Mouse (Mus musculus) liver, embryonic 14.5 days (tissue): ENCODE measurements around the gene Cnot2. TPM values are rescaled to one million over a fixed set of nuclear protein-coding genes. Genes with fewer than 3 reads are reported as not detected.

ENCODE experiments used
- ATAC-seq: fragments of 200-750 bp; cut with Nextera tagmentation; 2 replicates; pipeline ENCODE4 v1.8.0; 2017; ENCODE audit warnings: moderate number of reproducible peaks, mild to moderate bottlenecking, moderate library complexity; ENCODE audit not compliant: insufficient read depth
- DNase-seq, 3 experiments: peaks; one replicate each; pipeline ENCODE4 v3.0.0-alpha.2; 2012 to 2013; ENCODE audit warnings: low read depth in 3 of 3, low spot score in 3 of 3
- H3K27ac ChIP-seq: fragments of 300-500 bp; sonication (generic); 2 replicates; pipeline ENCODE4 v1.5.1; 2014; ENCODE audit warnings: moderate library complexity, mild to moderate bottlenecking, control low read depth, inconsistent platforms
- H3K27me3 ChIP-seq: fragments of 300-500 bp; sonication (generic); 2 replicates; pipeline ENCODE4 v1.6.1; 2014; ENCODE audit warnings: mild to moderate bottlenecking, low read length, moderate library complexity; ENCODE audit not compliant: control insufficient read depth, insufficient read depth
- H3K36me3 ChIP-seq: fragments of 300-500 bp; sonication (generic); replicated peaks from 2 replicates; pipeline ENCODE4 v1.6.1; 2014; ENCODE audit warnings: low read depth; ENCODE audit not compliant: control insufficient read depth, insufficient read depth
- H3K4me1 ChIP-seq, 2 experiments: fragments of 200-500 bp in 1 of 2; fragments of 300-500 bp in 1 of 2; sonication (generic) in 1 of 2; replicated peaks; 2 replicates each; pipeline ENCODE4 v1.6.1; 2012 to 2014; ENCODE audit warnings: antibody characterized with exemption in 1 of 2, inconsistent platforms in 1 of 2, low read length in 1 of 2; ENCODE audit not compliant: control insufficient read depth in 2 of 2, insufficient read depth in 2 of 2
- H3K4me2 ChIP-seq: fragments of 300-500 bp; sonication (generic); 2 replicates; pipeline ENCODE4 v1.6.1; 2014; ENCODE audit warnings: low read depth, mild to moderate bottlenecking, control low read depth, moderate library complexity
- H3K4me3 ChIP-seq, 2 experiments: fragments of 200-500 bp in 1 of 2; fragments of 300-500 bp in 1 of 2; sonication (generic) in 1 of 2; 2 replicates each; pipeline ENCODE4 v1.5.1; 2012 to 2014; ENCODE audit warnings: low read depth in 2 of 2, low read length in 2 of 2, mild to moderate bottlenecking in 2 of 2, control low read depth in 1 of 2, inconsistent platforms in 1 of 2, moderate library complexity in 1 of 2; ENCODE audit not compliant: insufficient read depth in 1 of 2
- H3K9ac ChIP-seq: fragments of 300-500 bp; sonication (generic); replicated peaks from 2 replicates; pipeline ENCODE4 v1.6.1; 2014; ENCODE audit warnings: mild to moderate bottlenecking, control low read depth, moderate library complexity
- H3K9me3 ChIP-seq: fragments of 300-500 bp; sonication (generic); 2 replicates; pipeline ENCODE4 v1.6.1; 2016; ENCODE audit warnings: low read length, mixed read lengths; ENCODE audit not compliant: control insufficient read depth
- CTCF ChIP-seq: IDR thresholded peaks from 2 replicates; pipeline ENCODE4 v1.5.1; 2016; ENCODE audit warnings: antibody characterized with exemption, low read depth, control low read depth
- EP300 ChIP-seq: IDR thresholded peaks from 2 replicates; pipeline ENCODE4 v1.6.1; 2016; ENCODE audit warnings: antibody characterized with exemption, low read depth
- WGBS: fragments of 180-500 bp; shearing (Covaris S2); extraction: QIAGEN DNeasy Blood & Tissue Kit; methylation state at CpG from one replicate; pipeline ENCODE4 v1.1.7; 2014; ENCODE audit not compliant: insufficient replicate concordance; 5-methylcytosine and 5-hydroxymethylcytosine counted together
- polyA plus RNA-seq, 2 experiments: library from polyadenylated mRNA; depleted of rRNA in 1 of 2; stranded (reverse) in 1 of 2; unstranded in 1 of 2; fragments of >200 nt; fragmentation: Nextera tagmentation in 1 of 2; extraction: Ambion mirVana in 1 of 2; gene quantifications; 2 replicates each; pipeline versions ENCODE4 v1.2.1 to v1.2.3; 2012 to 2014

Cnot2 gene
- polyA plus RNA-seq, 2 experiments = 23.2 to 38.0 TPM

- Histone ChIP-seq H3K4me2 (no peak overlapping the region), H3K36me3 (no peaks in the 10 kb centered on the region), H3K9me3 (no peaks in the 10 kb centered on the region), H3K4me1 (peaks cover 0 to 8% of the 10 kb centered on the region in 2 experiments; a peak in 2 of 4 replicates), H3K27me3 (no peaks in the 10 kb centered on the region), H3K27ac (no peak overlapping the region), H3K9ac (no peak overlapping the region), H3K4me3 (no peak overlapping the region)
- ATAC-seq = no peak
- 63% methylated on average over 4 of the region's 4 CpGs for WGBS
- no peak for DNase-seq
- TF ChIP-seq CTCF (no peak), EP300 (no peak)
Measured at GRCm38 (mm10) chr10:116562731-116563480, 18.4 kb downstream of the Cnot2 start.

GRCm38 (mm10) chr10:116562210-116562609 lies 19.1 kb downstream of the Cnot2 start:
- peaks cover 0 to 8% of the 10 kb centered on the region in 2 experiments; a peak in 2 of 4 replicates for H3K4me1 ChIP-seq
- H3K27ac ChIP-seq = no peak overlapping the region
- no peak overlapping the region for H3K9ac ChIP-seq
- H3K4me2 ChIP-seq = no peak overlapping the region
- DNase-seq = no peak
- H3K4me3 ChIP-seq = no peak overlapping the region
- H3K9me3 ChIP-seq = no peaks in the 10 kb centered on the region
- 58% methylated on average over 4 of the region's 4 CpGs for WGBS
- ATAC-seq = no peak
- TF ChIP-seq CTCF = no peak
- H3K27me3 ChIP-seq = no peaks in the 10 kb centered on the region
- H3K36me3 ChIP-seq = no peaks in the 10 kb centered on the region

DNA sequence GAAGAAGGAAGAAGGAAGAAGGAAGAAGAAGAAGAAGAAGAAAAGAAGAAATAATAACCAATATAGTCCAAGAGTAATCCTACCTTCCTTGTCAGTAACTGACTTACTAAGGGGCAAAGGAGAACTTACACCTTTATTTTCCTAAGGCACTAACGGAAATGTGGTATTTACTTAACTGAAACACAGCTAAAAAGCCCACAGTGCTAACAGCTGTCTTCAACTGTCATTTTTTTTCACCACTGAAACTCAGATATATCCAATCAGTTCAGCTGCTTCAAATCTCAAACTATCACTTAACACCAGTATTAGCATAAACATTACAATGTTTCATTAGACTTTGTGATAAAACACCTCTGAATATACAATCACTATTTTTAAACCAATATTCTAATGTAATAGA lies 22.1 kb downstream of the Cnot2 start:
- no peaks in the 10 kb centered on the region for H3K9me3 ChIP-seq

DNA sequence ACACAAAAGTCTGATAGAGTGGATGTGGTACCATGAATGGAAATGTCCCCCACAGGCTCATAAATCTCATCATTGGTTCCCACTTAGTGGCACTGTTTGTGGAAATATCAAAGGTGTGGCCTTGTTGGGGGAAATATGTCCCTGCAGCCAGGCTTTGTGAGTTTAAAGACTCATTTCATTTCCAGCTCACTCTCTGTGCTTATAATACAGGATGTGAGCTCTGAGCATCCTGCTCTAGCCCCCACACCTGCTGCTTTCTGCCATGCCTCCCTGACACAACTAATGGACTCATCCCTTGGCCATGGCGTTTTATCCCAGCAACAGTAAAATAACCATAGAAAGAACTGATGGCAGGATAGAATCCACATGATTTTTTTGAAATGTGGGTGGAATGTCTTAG lies 24.1 kb downstream of the Cnot2 start:
- Histone ChIP-seq H3K4me1 (peaks cover 0 to 9% of the 10 kb centered on the region in 2 experiments; a peak in 2 of 4 replicates), H3K36me3 (no peaks in the 10 kb centered on the region), H3K27me3 (no peaks in the 10 kb centered on the region), H3K4me2 (no peak overlapping the region), H3K9me3 (no peaks in the 10 kb centered on the region), H3K27ac (no peak overlapping the region), H3K4me3 (no peak overlapping the region), H3K9ac (no peak overlapping the region)
- no peak for TF ChIP-seq CTCF
- no peak for TF ChIP-seq EP300
- DNase-seq = no peak
- no peak for ATAC-seq
- 96% methylated on average over 1 of the region's 1 CpGs for WGBS

More for the DNA sequence above, 22.1 kb downstream of the Cnot2 start:
- Histone ChIP-seq H3K4me2 (no peak overlapping the region), H3K9ac (no peak overlapping the region), H3K4me3 (no peak overlapping the region), H3K4me1 (peaks cover 0 to 6% of the 10 kb centered on the region in 2 experiments; a peak in 2 of 4 replicates), H3K27me3 (no peaks in the 10 kb centered on the region), H3K27ac (no peak overlapping the region), H3K36me3 (no peaks in the 10 kb centered on the region)
- no peak for ATAC-seq
- 81% methylated on average over 1 of the region's 1 CpGs for WGBS
- no peak for TF ChIP-seq EP300
- no peak for DNase-seq

- ATAC-seq = no peak
- Histone ChIP-seq H3K4me1 (peaks cover 0 to 6% of the 10 kb centered on the region in 2 experiments; a peak in 1 of 4 replicates), H3K27ac (no peak overlapping the region), H3K9ac (no peak overlapping the region), H3K4me3 (no peak overlapping the region), H3K27me3 (no peaks in the 10 kb centered on the region), H3K9me3 (no peaks in the 10 kb centered on the region), H3K36me3 (no peaks in the 10 kb centered on the region), H3K4me2 (no peak overlapping the region)
- DNase-seq = no peak
- no peak for TF ChIP-seq EP300
- TF ChIP-seq CTCF = peak; percentile 31; the same call in 1 of the 2 replicates
- WGBS = 46% methylated on average over 2 of the region's 2 CpGs
Measured at GRCm38 (mm10) chr10:116554434-116554833, 26.9 kb downstream of the Cnot2 start.
